Mouse (Mus musculus) bone marrow macrophage, adult 2 months (primary cell): ENCODE measurements at regions not wholly inside any gene's neighbourhood (a gene's known extent, or its start where the extent isn't known, plus 50 kb on each side); places are given as distances from the start of the nearest gene placed in this dataset.
"Not testable (repeated sequence)": the region's sequence is repeated elsewhere in the genome, so short reads cannot be mapped to it uniquely, and the experiment has no call there.

Experiments used
- CTCF ChIP-seq: IDR thresholded peaks from 2 replicates; pipeline ENCODE4 v1.5.1; 2012; ENCODE audit warnings: low read depth, mild to moderate bottlenecking, low read length, moderate library complexity
- POLR2A ChIP-seq: IDR thresholded peaks from 2 replicates; pipeline ENCODE4 v1.6.1; 2012; ENCODE audit warnings: mild to moderate bottlenecking, low read depth, low read length, borderline replicate concordance

DNA sequence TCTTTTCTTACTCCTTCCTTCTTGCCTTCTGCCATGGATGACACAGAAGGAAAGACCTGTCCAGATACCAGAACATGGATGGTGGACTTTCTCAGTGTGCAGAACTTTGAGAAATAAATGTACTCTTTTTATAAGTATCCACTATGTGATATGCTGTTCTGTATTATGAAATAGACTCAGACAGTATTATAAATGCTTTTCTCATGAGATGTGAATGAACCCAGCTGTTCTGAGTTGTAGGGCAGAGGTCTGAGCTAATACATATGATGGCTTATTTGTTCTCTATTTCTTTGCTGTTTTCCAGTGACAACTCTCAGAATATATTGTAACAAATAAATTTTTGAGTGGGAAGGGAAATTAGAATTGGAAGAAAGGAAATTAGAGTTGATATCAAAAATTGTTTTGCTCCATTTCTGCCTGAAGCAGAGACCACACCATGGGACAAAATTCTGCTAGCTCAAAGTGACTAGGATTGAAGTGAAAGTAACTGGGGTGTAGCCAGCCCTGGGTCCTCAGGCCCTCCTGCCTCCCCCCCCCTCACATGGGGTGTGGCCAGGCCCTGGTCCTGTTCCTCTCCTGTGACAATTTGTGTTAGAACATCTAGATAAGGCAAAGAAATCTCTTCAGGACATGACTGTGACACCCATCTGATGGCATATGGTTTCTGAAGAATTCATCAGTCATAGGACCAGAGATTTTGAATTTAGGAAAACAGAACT lies 164.5 kb downstream of the Mterf1b start:
- TF ChIP-seq CTCF, POLR2A: not testable (repeated sequence)
